Mouse (Mus musculus) heart, embryonic 10.5 days (tissue): ENCODE data around the gene Galns. TPM values are rescaled to one million over a fixed set of nuclear protein-coding genes. Genes with fewer than 3 reads are reported as not detected.
A peak's percentile ranks its signal among the peaks of the same experiment; 100 is the strongest.

Experiments used
- DNase-seq: peaks from one replicate; pipeline ENCODE4 v3.0.0-alpha.2; 2017; ENCODE audit warnings: low spot score
- H3K27ac ChIP-seq: fragments of 300-500 bp; sonication (generic); 2 replicates; pipeline ENCODE4 v1.5.1; 2016; ENCODE audit warnings: mild to moderate bottlenecking
- H3K27me3 ChIP-seq: fragments of 300-500 bp; sonication (generic); 2 replicates; pipeline ENCODE4 v1.6.1; 2016; ENCODE audit warnings: mild to moderate bottlenecking; ENCODE audit not compliant: poor library complexity, insufficient read depth, severe bottlenecking
- H3K36me3 ChIP-seq: fragments of 300-500 bp; sonication (generic); 2 replicates; pipeline ENCODE4 v1.6.1; 2016; ENCODE audit warnings: mild to moderate bottlenecking, moderate library complexity
- H3K4me1 ChIP-seq: fragments of 300-500 bp; sonication (generic); 2 replicates; pipeline ENCODE4 v1.6.1; 2016; ENCODE audit warnings: mild to moderate bottlenecking
- H3K4me3 ChIP-seq: fragments of 300-500 bp; sonication (generic); 2 replicates; pipeline ENCODE4 v1.5.1; 2016; ENCODE audit warnings: mild to moderate bottlenecking, moderate library complexity
- H3K9me3 ChIP-seq: fragments of 300-500 bp; sonication (generic); 2 replicates; pipeline ENCODE4 v1.6.1; 2016; ENCODE audit warnings: mild to moderate bottlenecking, moderate library complexity
- WGBS: fragments of 180-500 bp; shearing (Covaris S2); methylation state at CpG from one replicate; pipeline ENCODE4 v1.1.7; 2016; 5-methylcytosine and 5-hydroxymethylcytosine counted together
- polyA plus RNA-seq: library from polyadenylated mRNA; unstranded; fragments of >200 nt; fragmentation: Nextera tagmentation; extraction: Ambion mirVana; gene quantifications from 2 replicates; pipeline ENCODE4 v1.2.1, GENCODE M21; 2016

Gene Galns
- 8.1 and 11.9 TPM in 2 replicates for polyA plus RNA-seq

DNA sequence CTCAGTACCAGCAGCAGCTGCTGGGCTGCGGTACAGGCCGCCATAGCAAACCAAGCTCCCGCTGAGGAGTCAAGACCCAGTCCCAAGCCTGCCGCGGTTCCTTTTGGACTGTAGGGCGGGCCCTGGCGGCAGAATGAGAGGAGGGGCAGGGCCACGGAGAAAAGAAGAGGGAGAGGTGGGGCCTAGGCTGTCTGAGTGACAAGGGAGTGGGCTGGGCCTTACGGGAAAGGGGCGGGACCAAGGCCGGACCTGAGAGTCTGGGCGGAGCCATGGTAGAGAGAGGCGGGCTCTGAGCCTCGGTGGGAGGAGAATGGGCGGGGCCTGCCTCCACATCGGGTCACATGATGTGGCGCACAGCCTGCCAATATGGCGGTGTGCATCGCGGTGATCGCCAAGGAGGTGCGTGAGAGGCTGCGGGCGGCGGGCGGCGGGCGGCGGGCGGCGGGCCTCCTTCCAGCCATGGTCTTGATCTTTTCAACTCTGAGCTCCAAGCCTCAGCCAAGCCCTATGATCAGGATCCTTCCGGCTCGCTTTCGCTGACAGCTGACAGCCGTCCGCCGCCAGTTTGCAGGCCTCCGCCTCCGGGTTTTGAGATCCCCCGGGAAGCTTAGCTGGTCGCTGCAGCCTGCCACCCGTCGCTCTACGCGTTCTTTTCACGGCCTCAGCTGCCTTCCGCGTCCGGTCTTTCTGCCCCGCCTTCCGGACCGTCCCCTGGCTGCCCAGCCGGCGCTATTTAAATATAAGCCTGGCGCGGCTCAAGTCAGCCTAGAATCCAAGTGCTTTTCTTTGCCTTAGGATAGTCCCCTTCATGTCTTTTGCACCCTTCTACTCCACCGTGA lies at the start of gene Galns, which contains the start of gene Trappc2l:
TSS of gene Galns (minus strand) at position 169 of the 839 bp plus-strand sequence.
TSS of gene Trappc2l (plus strand) at position 346 of the 839 bp plus-strand sequence.
- under 1% methylated on average over 57 of the region's 57 CpGs for WGBS
- H3K9me3 ChIP-seq, result no peaks in the 10 kb centered on the region
- peaks cover 36% of the 10 kb centered on the region for H3K4me1 ChIP-seq
- DNase-seq, result peak; percentile 99
- peaks cover 22% of the 10 kb centered on the region for H3K36me3 ChIP-seq
- peak within 1 kb of the TSS; percentile 69 for H3K4me3 ChIP-seq
- H3K27me3 ChIP-seq, result no peaks in the 10 kb centered on the region
- H3K27ac ChIP-seq, result peak within 1 kb of the TSS; percentile 85

DNA sequence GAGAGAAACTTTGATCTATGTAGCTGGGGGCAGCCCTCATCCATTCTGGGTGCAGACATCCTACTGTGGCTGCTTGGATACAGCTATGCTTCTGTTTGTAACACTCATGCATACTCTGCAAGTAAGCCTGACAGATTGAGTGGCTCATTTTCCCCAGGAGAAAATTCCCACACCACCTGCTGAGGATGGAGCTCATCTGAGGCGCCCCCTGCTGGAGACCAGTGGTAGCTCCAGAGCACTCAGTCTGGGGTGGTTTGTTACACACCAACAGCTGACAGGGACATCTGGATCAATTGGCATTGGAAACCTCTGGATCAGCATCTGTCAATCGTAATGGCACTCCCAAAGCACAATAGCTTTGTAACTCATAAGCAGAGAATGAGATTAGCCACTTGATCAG lies 48.8 kb upstream of the Galns start:
- no peak for DNase-seq
- Histone ChIP-seq H3K27ac (no peak overlapping the region), H3K36me3 (no peaks in the 10 kb centered on the region), H3K9me3 (no peaks in the 10 kb centered on the region), H3K4me3 (no peak overlapping the region), H3K4me1 (peaks cover 76% of the 10 kb centered on the region), H3K27me3 (no peaks in the 10 kb centered on the region)
- WGBS, result 65% methylated on average over 2 of the region's 2 CpGs

GRCm38 (mm10) chr8:122658807-122659160 lies 47.5 kb upstream of the Galns start:
- 77% methylated on average over 9 of the region's 9 CpGs for WGBS
- Histone ChIP-seq H3K4me1 (peaks cover 75% of the 10 kb centered on the region), H3K4me3 (no peak overlapping the region), H3K27me3 (no peaks in the 10 kb centered on the region), H3K36me3 (no peaks in the 10 kb centered on the region), H3K9me3 (no peaks in the 10 kb centered on the region), H3K27ac (0 out of 2 replicates have a peak overlapping the region, but pooled peaks have one; percentile 18)
- DNase-seq, result no peak

GRCm38 (mm10) chr8:122658149-122658806 lies 47.0 kb upstream of the Galns start:
- H3K4me3 ChIP-seq, result no peak overlapping the region
- no peaks in the 10 kb centered on the region for H3K27me3 ChIP-seq
- H3K27ac ChIP-seq, result 0 out of 2 replicates have a peak overlapping the region, but pooled peaks have one; percentile 18
- WGBS, result 72% methylated on average over 10 of the region's 10 CpGs
- DNase-seq, result no peak
- no peaks in the 10 kb centered on the region for H3K9me3 ChIP-seq
- no peaks in the 10 kb centered on the region for H3K36me3 ChIP-seq
- H3K4me1 ChIP-seq, result peaks cover 76% of the 10 kb centered on the region

DNA sequence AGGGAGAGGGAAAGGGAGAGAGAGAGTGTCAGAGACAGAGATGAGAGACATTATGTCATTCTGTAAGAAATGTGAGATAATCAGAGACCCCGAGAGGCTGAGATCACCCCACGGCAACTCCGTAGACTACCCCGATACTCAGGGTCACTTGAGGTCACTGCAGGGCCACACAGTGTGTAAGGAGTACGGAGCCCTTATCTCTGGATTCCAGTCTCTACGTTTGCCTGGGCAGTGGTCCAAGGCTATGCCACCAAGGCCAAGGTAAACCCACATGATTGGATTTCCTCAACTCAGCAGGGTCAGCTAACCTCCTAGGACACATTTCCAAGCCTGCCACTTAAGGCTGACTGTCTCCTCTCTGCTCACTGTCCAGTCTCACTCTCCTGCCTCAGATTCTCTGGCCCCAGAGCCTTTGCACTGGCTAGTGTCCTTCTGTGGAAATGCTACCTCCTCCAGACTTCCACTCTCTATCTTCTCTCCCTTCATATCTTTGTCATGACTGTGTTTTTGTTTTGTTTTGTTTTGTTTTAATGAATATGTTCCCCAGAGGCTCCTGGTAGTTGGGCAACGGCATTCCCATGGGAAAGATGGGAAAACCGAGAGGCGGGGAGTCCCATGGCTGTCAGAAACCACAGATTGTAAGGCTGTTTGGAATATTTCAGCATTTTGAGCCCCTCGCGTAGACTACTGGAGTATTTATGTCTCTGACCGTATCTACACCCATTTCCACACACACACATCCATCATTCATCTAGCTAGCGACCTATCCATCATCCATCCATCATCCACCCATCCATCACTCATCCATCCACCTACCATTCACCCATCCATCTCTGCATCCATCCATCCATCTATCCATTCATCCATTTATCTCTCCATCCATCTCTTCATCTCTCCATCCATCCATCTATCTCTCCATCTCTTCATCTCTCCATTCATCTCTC lies 45.1 kb upstream of the Galns start:
- no peaks in the 10 kb centered on the region for H3K27me3 ChIP-seq
- DNase-seq, result no peak
- H3K4me1 ChIP-seq, result peaks cover 75% of the 10 kb centered on the region
- H3K27ac ChIP-seq, result no peak overlapping the region
- no peaks in the 10 kb centered on the region for H3K36me3 ChIP-seq
- H3K4me3 ChIP-seq, result no peak overlapping the region
- WGBS, result 66% methylated on average over 13 of the region's 13 CpGs
- no peaks in the 10 kb centered on the region for H3K9me3 ChIP-seq

GRCm38 (mm10) chr8:122654768-122655167 lies 43.5 kb upstream of the Galns start:
- DNase-seq, result no peak
- Histone ChIP-seq H3K4me3 (no peak overlapping the region), H3K27me3 (0 out of 2 replicates have a peak, but pooled peaks cover 12% of the 10 kb centered on the region), H3K27ac (no peak overlapping the region; the same call in 1 of the 2 replicates), H3K4me1 (peaks cover 72% of the 10 kb centered on the region), H3K9me3 (no peaks in the 10 kb centered on the region), H3K36me3 (peaks cover 4% of the 10 kb centered on the region)
- WGBS, result 68% methylated on average over 7 of the region's 7 CpGs

GRCm38 (mm10) chr8:122652643-122653042 lies 41.4 kb upstream of the Galns start:
- H3K36me3 ChIP-seq, result peaks cover 21% of the 10 kb centered on the region
- H3K4me1 ChIP-seq, result peaks cover 55% of the 10 kb centered on the region
- no peaks in the 10 kb centered on the region for H3K9me3 ChIP-seq
- DNase-seq, result no peak
- no peak overlapping the region for H3K4me3 ChIP-seq
- 0 out of 2 replicates have a peak overlapping the region, but pooled peaks have one; percentile 74 for H3K27ac ChIP-seq
- 58% methylated on average over 6 of the region's 6 CpGs for WGBS
- 0 out of 2 replicates have a peak, but pooled peaks cover 12% of the 10 kb centered on the region for H3K27me3 ChIP-seq

DNA sequence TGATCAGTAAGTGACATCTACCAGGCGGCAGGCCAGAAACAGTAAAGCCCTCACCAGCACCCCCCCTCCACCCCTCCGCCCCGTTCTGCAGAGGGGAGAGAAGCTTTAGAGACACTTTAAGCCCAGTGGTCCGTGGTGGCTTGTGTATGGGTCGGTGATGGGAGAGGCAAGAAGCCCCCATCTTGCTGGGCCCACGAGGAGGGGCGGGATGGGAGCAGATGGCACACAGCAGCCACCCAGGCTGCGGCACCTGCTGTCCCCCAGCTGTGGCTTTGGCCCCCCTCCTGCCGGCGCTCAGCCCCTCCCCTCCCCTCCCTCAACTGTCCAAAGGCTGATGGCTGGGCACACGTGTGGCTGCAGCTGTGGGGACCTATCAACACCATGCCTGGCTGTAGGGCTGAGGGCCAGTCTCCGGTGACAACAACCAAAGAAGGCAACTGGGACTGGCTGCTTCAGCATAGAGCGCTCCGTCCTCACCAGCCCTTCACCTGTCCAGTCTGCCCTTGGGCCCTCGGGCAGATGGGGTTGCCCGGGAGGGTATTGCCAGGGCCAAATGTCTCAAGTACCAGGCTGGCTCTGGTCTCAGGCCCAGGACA lies 40.2 kb upstream of the Galns start:
- DNase-seq, result no peak
- H3K4me1 ChIP-seq, result peaks cover 54% of the 10 kb centered on the region
- no peak overlapping the region for H3K4me3 ChIP-seq
- 0 out of 2 replicates have a peak overlapping the region, but pooled peaks have one; percentile 38 for H3K27ac ChIP-seq
- peaks cover 12% of the 10 kb centered on the region; the same call in 1 of the 2 replicates for H3K27me3 ChIP-seq
- no peaks in the 10 kb centered on the region for H3K9me3 ChIP-seq
- peaks cover 28% of the 10 kb centered on the region for H3K36me3 ChIP-seq
- 80% methylated on average over 16 of the region's 16 CpGs for WGBS

DNA sequence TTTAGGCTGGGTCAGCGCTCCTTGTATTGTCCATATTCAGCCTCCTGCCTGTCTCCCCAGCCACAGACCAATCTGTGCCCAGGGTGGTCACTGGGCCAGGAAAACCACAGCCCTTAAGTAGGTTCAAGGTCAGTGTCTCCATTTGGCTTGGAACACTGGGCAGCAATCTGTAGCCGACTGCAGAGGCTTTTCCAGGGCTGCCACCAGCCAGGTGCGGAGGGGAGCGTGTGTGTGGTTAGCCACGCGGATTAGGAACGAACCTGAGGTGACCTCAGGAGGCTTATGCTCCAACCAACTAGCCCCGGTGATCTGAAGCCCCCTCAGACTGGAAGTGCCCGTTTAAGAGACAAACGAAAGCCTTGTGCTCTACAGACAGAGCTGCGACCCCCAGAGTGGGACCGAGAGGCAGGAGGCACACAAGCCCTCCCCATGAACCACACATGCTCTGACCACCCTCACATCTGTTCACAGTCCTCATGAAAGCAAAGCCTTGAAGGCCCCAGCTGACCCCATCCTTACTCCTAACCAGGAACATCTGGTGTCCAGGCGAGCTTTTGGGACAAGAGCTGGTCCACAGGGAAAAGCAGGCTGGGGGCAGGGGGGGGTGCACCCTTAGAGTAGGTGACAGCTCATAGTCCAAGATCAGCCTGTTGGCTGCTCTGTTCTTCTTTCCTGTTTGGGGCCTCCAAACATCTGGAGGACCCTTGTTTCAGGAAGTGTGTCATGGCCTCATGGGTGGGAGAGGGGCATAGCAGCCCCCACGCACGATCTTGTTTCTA lies 37.1 kb upstream of the Galns start:
- Histone ChIP-seq H3K27ac (0 out of 2 replicates have a peak overlapping the region, but pooled peaks have one; percentile 9), H3K4me3 (no peak overlapping the region), H3K4me1 (peaks cover 54% of the 10 kb centered on the region), H3K27me3 (peaks cover 12% of the 10 kb centered on the region; the same call in 1 of the 2 replicates), H3K36me3 (peaks cover 35% of the 10 kb centered on the region), H3K9me3 (no peaks in the 10 kb centered on the region)
- DNase-seq, result no peak
- WGBS, result 81% methylated on average over 15 of the region's 15 CpGs

DNA sequence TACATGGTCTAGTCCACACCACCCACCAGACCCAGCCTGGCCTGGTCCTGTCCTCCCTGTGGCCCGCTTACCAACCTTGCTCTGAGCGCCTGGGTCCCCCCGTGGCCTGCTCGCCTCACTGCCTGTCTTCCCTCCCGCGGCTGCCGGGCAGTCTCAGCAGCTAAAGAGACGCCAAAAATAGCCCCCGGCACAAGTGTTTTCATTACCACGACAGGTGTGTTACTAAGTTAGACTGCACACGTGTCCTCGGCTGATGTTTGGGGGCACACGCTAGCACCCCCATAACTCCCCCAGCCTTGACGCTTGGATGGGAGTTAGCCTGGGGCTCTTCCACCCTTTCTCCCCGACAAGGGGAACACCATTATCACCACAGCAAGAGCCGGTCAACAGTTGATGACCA lies 35.1 kb upstream of the Galns start:
- Histone ChIP-seq H3K4me1 (peaks cover 59% of the 10 kb centered on the region), H3K36me3 (peaks cover 47% of the 10 kb centered on the region), H3K4me3 (no peak overlapping the region), H3K27me3 (peaks cover 12% of the 10 kb centered on the region), H3K9me3 (no peaks in the 10 kb centered on the region), H3K27ac (no peak overlapping the region)
- no peak for DNase-seq
- WGBS, result 56% methylated on average over 16 of the region's 16 CpGs

DNA sequence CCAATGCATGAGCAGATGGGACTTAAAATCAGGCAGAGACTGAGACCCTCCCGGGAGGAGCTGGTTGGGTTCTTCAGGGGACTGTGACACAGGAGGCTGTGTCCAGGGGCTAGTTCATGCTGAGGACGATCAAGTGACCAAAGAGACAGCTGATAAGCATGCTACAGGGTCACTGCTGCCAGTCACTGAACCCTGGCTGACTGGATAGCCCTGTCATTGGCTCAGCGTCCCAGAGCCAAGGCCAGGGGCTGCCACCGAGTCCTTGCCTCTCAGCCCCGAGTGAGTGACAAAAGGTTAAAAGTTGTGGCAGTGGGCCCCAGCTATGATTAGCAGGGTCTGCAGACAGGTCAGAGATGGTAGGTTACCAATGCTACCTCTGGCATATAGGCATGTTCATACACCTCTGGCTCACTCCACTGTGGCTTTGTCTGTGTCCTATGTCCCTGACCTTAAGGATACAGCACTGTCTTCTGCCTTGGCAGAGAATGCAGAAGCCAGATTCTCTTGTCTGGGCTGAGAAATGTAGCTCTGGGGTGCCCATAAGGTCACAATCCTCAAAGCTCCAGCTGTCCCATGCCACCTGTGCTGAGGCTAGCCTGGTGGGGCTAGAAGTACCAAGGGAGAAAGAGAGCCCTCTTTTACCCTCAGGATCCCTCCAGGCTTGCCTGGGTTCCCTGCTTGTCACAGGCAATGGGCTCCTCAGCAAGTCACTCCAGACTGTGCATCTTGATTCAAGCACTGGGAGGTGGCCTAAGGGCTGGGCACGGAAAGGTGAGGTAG lies 33.1 kb upstream of the Galns start:
- WGBS, result 54% methylated on average over 6 of the region's 6 CpGs
- no peaks in the 10 kb centered on the region for H3K9me3 ChIP-seq
- H3K27me3 ChIP-seq, result no peaks in the 10 kb centered on the region; the same call in none of the 2 replicates
- H3K4me1 ChIP-seq, result peaks cover 75% of the 10 kb centered on the region
- H3K27ac ChIP-seq, result no peak overlapping the region
- H3K4me3 ChIP-seq, result no peak overlapping the region
- DNase-seq, result no peak
- H3K36me3 ChIP-seq, result peaks cover 43% of the 10 kb centered on the region
